Comparison of ENCODE assay signal across 13 mouse cellular contexts in genomic region chr8:91793846-91794245, GRCm38 (mm10). TPM values are rescaled to one million over a fixed set of nuclear protein-coding genes. Genes with fewer than 3 reads are reported as not detected.
DNase-seq lines count a peak whose midpoint lies in the region; ATAC-seq lines count a peak whose summit lies in the region.
"Had no signal": no experiment of that assay in that cellular context is flagged by ENCODE, and none has a peak within 500 bp of the region (broad histone marks: within the 10 kb centered on the region; RNA-seq: fewer than 3 reads in every experiment).

No protein-coding gene starts in this region.

- ATAC-seq in limb, embryonic 11.5 days (ENCODE audit: insufficient number of reproducible peaks, low FRiP score, low TSS enrichment, low read depth) = 0 out of 2 replicates have a peak, but pooled peaks have one; percentile 61
- ATAC-seq in forebrain, embryonic 16.5 days = peak; percentile 78
- ATAC-seq: activated CD4-positive, CD25-positive, alpha-beta regulatory T cell, adult 4 months had no signal

- H3K9ac ChIP-seq in limb, embryonic 11.5 days (ENCODE audit: low read length) = no peak overlapping the region
- no peak overlapping the region for H3K9ac ChIP-seq in forebrain, embryonic 16.5 days (replicated peaks; ENCODE audit: low read depth, low read length)
- H3K9ac ChIP-seq: embryonic facial prominence, embryonic 13.5 days had no signal

- no peaks in the 10 kb centered on the region for H3K9me3 ChIP-seq in limb, embryonic 11.5 days (ENCODE audit: control insufficient read depth, low read length)
- H3K9me3 ChIP-seq in limb, embryonic 10.5 days (replicated peaks) = no peaks in the 10 kb centered on the region
- no peaks in the 10 kb centered on the region for H3K9me3 ChIP-seq in forebrain, embryonic 16.5 days (ENCODE audit: control insufficient read depth, low read length)
- H3K9me3 ChIP-seq: embryonic facial prominence, embryonic 13.5 days had no signal

- 21% methylated on average over 6 of the region's 6 CpGs for WGBS in limb, embryonic 11.5 days
- 21% methylated on average over 6 of the region's 6 CpGs for WGBS in limb, embryonic 10.5 days
- 6% methylated on average over 6 of the region's 6 CpGs for WGBS in forebrain, embryonic 16.5 days

- peaks cover 3% of the 10 kb centered on the region for H3K4me1 ChIP-seq in limb, embryonic 11.5 days (ENCODE audit: control insufficient read depth, insufficient read depth, low read length)
- peaks cover 34% of the 10 kb centered on the region for H3K4me1 ChIP-seq in limb, embryonic 10.5 days
- peaks cover 8% of the 10 kb centered on the region for H3K4me1 ChIP-seq in forebrain, embryonic 16.5 days (replicated peaks; ENCODE audit: control insufficient read depth, insufficient read depth, low read length)

- H3K4me3 ChIP-seq in limb, embryonic 11.5 days (ENCODE audit: low read depth, low read length) = no peak overlapping the region
- H3K4me3 ChIP-seq in limb, embryonic 10.5 days = no peak overlapping the region
- H3K4me3 ChIP-seq in forebrain, embryonic 16.5 days (replicated peaks; ENCODE audit: low read length) = no peak overlapping the region
- H3K4me3 ChIP-seq: embryonic facial prominence, embryonic 13.5 days had no signal

- H3K4me2 ChIP-seq in limb, embryonic 11.5 days (ENCODE audit: low read depth, severe bottlenecking) = no peak overlapping the region
- H3K4me2 ChIP-seq in forebrain, embryonic 16.5 days (ENCODE audit: low read length) = no peak overlapping the region
- H3K4me2 ChIP-seq: embryonic facial prominence, embryonic 13.5 days; heart, embryonic 11.5 days had no signal

- DNase-seq in limb, embryonic 11.5 days (ENCODE audit: low spot score) = no peak
- no peak for DNase-seq in limb, embryonic 10.5 days (ENCODE audit: low spot score)
- peak; percentile 67 for DNase-seq in mesoderm, embryonic 11.5 days (ENCODE audit: low read depth, low spot score)
- DNase-seq in retina, embryonic 14.5 days (ENCODE audit: low spot score) = peak; percentile 46
- DNase-seq in right cerebral cortex, postnatal 25 days = no peak
- DNase-seq in cerebellum, postnatal 36 days = no peak
- DNase-seq in layer of hippocampus, adult 9-11 months = no peak
- DNase-seq: cerebellum, adult 8-10 months; liver had no signal

- peaks cover 54% of the 10 kb centered on the region for H3K27me3 ChIP-seq in limb, embryonic 11.5 days (ENCODE audit: control insufficient read depth, insufficient read depth, low read length)
- peaks cover 96% of the 10 kb centered on the region for H3K27me3 ChIP-seq in limb, embryonic 10.5 days (ENCODE audit: low read depth, poor library complexity, severe bottlenecking)
- H3K27me3 ChIP-seq in forebrain, embryonic 16.5 days (replicated peaks; ENCODE audit: control insufficient read depth, insufficient read depth, low read length) = peaks cover 45% of the 10 kb centered on the region

- no peak overlapping the region for H3K27ac ChIP-seq in limb, embryonic 11.5 days (replicated peaks; ENCODE audit: low read depth, low read length)
- H3K27ac ChIP-seq in limb, embryonic 10.5 days = no peak overlapping the region
- H3K27ac ChIP-seq in forebrain, embryonic 16.5 days (ENCODE audit: low read length) = no peak overlapping the region
- H3K27ac ChIP-seq: embryonic facial prominence, embryonic 13.5 days had no signal

- H3K36me3 ChIP-seq in limb, embryonic 11.5 days (ENCODE audit: control insufficient read depth, insufficient read depth, low read length) = no peaks in the 10 kb centered on the region
- no peaks in the 10 kb centered on the region for H3K36me3 ChIP-seq in limb, embryonic 10.5 days
- no peaks in the 10 kb centered on the region for H3K36me3 ChIP-seq in forebrain, embryonic 16.5 days (ENCODE audit: control insufficient read depth, insufficient read depth)
- H3K36me3 ChIP-seq: embryonic facial prominence, embryonic 13.5 days had no signal

RNA-seq across cellular contexts. Expression of gene Irx3, which starts 8.0 kb away (rescaled TPM):
- 15.3 and 21.0 TPM in 2 replicates for polyA plus RNA-seq in limb, embryonic 11.5 days (2014; fragmentation: Nextera tagmentation; extraction: Ambion mirVana)
- 34.2 and 34.4 TPM in 2 replicates for polyA plus RNA-seq in limb, embryonic 10.5 days (2016; fragmentation: Nextera tagmentation; extraction: Ambion mirVana)
- 0.68 and 1.1 TPM in 2 replicates for polyA plus RNA-seq in forebrain, embryonic 16.5 days (2015; fragmentation: Nextera tagmentation; extraction: Ambion mirVana)
- polyA plus RNA-seq: activated CD4-positive, CD25-positive, alpha-beta regulatory T cell, adult 4 months had no signal

Comparison
In these comparisons a context has a peak if more than half of its experiments do, and no peak if none do; other contexts are left out.
1. DNase-seq: peak in mesoderm, embryonic 11.5 days (single experiment) and retina, embryonic 14.5 days (single experiment); none in limb, embryonic 11.5 days (single experiment), limb, embryonic 10.5 days (single experiment), right cerebral cortex, postnatal 25 days (single experiment), cerebellum, postnatal 36 days (0 of 2) and layer of hippocampus, adult 9-11 months (single experiment).